Mouse (Mus musculus) MN1 (cell line): ENCODE measurements around the gene Olfr273.
"Not testable (repeated sequence)": the region's sequence is repeated elsewhere in the genome, so short reads cannot be mapped to it uniquely, and the experiment has no call there.

Source experiments
- DNase-seq: peaks from one replicate; pipeline ENCODE4 v3.0.0-alpha.2; 2016; ENCODE audit warnings: low spot score

The Olfr273 gene

DNA sequence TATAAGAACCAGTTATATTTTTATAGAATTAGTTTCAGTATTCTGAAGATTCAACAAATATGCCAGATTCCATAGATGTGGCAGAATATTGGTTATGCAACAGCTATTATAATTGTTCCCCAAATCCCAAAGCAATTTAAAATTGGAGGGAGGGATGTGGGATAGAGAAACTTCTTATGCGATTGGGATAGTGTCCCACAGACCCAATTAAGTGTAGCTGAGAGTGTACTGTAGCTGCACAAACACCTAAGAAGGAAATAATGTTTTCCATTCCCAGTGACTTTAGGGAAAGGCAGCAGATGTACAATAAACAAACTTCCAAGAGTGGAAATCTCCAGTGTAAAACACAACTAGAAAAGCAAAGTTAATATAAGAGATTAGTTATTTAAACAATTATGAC is at the start of gene Olfr273:
Gene Olfr273, minus strand, starts transcription at position 101 of the 400 bp plus-strand sequence.
- no peak for DNase-seq

- no peak for DNase-seq
These were observed 5.1 kb upstream of the Olfr273 start for GRCm38 (mm10) chr4:52864156-52864555.

GRCm38 (mm10) chr4:52849672-52850071 is 9.4 kb downstream of the Olfr273 start:
- DNase-seq, result no peak

GRCm38 (mm10) chr4:52849039-52849635 is 9.9 kb downstream of the Olfr273 start:
- DNase-seq, result no peak

DNA sequence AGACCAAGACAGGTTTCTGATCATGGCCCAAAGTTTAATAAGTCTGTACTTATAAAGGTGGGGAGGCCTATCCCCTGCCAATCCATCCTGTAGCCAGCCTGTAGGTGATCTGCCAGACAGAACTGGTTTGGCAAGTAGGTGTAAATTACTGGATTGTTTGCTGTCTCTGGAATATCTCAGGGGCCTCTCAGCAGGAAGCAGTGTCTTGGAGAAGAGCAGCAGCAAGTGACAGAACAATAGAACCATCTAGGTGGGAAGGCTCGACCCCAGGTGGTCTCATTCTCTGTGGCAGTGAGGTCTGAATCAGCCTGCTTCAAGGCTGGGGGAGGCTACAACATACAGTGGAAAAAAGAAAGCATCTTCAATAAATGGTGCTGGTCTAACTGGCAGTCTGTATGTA is 13.6 kb downstream of the Olfr273 start:
- DNase-seq, result not testable (repeated sequence)

GRCm38 (mm10) chr4:52821375-52821774 is 37.7 kb downstream of the Olfr273 start:
- DNase-seq, result no peak

DNA sequence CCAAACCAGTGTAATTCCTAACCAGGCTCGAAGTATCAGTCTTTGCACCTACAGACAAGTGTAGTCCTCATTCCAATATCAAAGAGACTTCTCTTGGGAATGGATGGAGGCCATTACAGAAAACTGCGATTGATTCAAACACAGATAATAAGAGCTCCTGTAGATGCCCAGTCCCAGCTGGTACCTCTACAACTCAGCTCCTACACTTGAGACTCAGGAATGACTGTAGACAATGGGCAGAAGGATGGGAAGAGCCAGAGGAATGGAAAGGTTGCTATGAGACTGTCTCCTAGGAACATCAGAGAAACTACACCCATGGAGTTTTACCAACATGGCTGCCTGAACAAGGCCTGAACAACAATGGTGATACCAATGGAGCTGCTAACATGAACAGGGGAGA is 44.7 kb downstream of the Olfr273 start, which contains the start of gene Olfr275:
Gene Olfr275, plus strand, starts transcription at position 301 of the 400 bp plus-strand sequence.
- no peak for DNase-seq

DNA sequence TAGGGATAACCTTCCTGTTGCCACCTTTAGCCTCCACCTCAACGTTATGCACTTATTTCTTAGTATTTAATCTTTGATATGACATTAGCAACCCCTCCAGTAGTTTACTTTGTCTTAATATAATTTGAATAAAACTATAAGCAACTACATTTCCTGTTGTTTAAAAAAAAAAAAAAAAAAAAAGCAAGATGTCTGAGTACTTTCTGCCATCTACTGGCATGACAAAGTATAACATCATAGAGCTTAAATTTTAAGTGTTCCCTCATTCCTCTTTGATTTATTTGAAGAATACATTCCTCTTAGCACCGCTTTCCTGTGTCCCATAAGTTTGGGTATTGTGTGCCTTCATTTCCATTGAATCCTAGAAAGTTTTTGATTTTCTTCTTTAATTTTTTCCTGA is 47.2 kb downstream of the Olfr273 start:
- DNase-seq, result no peak
